Mouse (Mus musculus): ENCODE results near the gene Slc34a3. TPM values are rescaled to one million over a fixed set of nuclear protein-coding genes. Genes with fewer than 3 reads are reported as not detected.
A peak's percentile ranks its signal among the peaks of the same experiment; 100 is the strongest.
"Not testable (repeated sequence)": the region's sequence is repeated elsewhere in the genome, so short reads cannot be mapped to it uniquely, and the experiment has no call there.

Gene Slc34a3
- polyA plus RNA-seq, 1 experiment: 0.92 TPM

GRCm38 (mm10) chr2:25261870-25262269 is 27.7 kb upstream of the Slc34a3 start:
- H3K4me1 ChIP-seq (ENCODE audit: control insufficient read depth, insufficient read depth, low read length): peaks cover 3% of the 10 kb centered on the region; the same call in 1 of the 2 replicates
- WGBS: 31% methylated on average over 12 of the region's 12 CpGs

GRCm38 (mm10) chr2:25258887-25259286 is 24.7 kb upstream of the Slc34a3 start:
- H3K4me1 ChIP-seq (ENCODE audit: control insufficient read depth, insufficient read depth, low read length): no peaks in the 10 kb centered on the region; the same call in none of the 2 replicates
- peak; percentile 45; the same call in 1 of the 2 replicates for TF ChIP-seq CTCF (IDR thresholded peaks at IDR 0.05; ENCODE audit: borderline replicate concordance, insufficient read depth, low read depth, low read length)
- TF ChIP-seq POLR2A (IDR thresholded peaks at IDR 0.05; ENCODE audit: borderline replicate concordance, insufficient read depth, low read length): no peak
- H3K27ac ChIP-seq (ENCODE audit: insufficient read depth, low read length): no peak overlapping the region
- no peaks in the 10 kb centered on the region for H3K27me3 ChIP-seq (ENCODE audit: control insufficient read depth, insufficient read depth, low read length)
- H3K4me3 ChIP-seq (replicated peaks; ENCODE audit: insufficient read depth, low read depth, low read length): no peak overlapping the region
- no peak for DNase-seq
- 65% methylated on average over 2 of the region's 2 CpGs for WGBS

More at GRCm38 (mm10) chr2:25261870-25262269, 27.7 kb upstream of the Slc34a3 start:
- peak in 1 of 2 experiments; percentile 39 for DNase-seq
- Histone ChIP-seq H3K27me3 (ENCODE audit: control insufficient read depth, insufficient read depth, low read length) (no peaks in the 10 kb centered on the region), H3K4me3 (replicated peaks; ENCODE audit: insufficient read depth, low read depth, low read length) (peak overlapping the region; percentile 60), H3K27ac (ENCODE audit: insufficient read depth, low read length) (peak overlapping the region; percentile 59)
- no peak for TF ChIP-seq CTCF (IDR thresholded peaks at IDR 0.05; ENCODE audit: borderline replicate concordance, insufficient read depth, low read depth, low read length)
- no peak for TF ChIP-seq POLR2A (IDR thresholded peaks at IDR 0.05; ENCODE audit: borderline replicate concordance, insufficient read depth, low read length)

- DNase-seq; H3K4me3 ChIP-seq (replicated peaks; ENCODE audit: insufficient read depth, low read depth, low read length); H3K4me1 ChIP-seq (ENCODE audit: control insufficient read depth, insufficient read depth, low read length); H3K27ac ChIP-seq (ENCODE audit: insufficient read depth, low read length); H3K27me3 ChIP-seq (ENCODE audit: control insufficient read depth, insufficient read depth, low read length): not testable (repeated sequence)
- 88% methylated on average over 5 of the region's 5 CpGs for WGBS
These were observed 23.1 kb upstream of the Slc34a3 start for GRCm38 (mm10) chr2:25257250-25257649.

GRCm38 (mm10) chr2:25256443-25257109 is 22.4 kb upstream of the Slc34a3 start:
- H3K27ac ChIP-seq (ENCODE audit: insufficient read depth, low read length); H3K4me1 ChIP-seq (ENCODE audit: control insufficient read depth, insufficient read depth, low read length); H3K27me3 ChIP-seq (ENCODE audit: control insufficient read depth, insufficient read depth, low read length): not testable (repeated sequence)
- peak in 1 of 2 experiments; percentile 59 for DNase-seq
- 39% methylated on average over 12 of the region's 12 CpGs for WGBS
- TF ChIP-seq CTCF (IDR thresholded peaks at IDR 0.05; ENCODE audit: borderline replicate concordance, insufficient read depth, low read depth, low read length): peak; percentile 28; the same call in 1 of the 2 replicates
- H3K4me3 ChIP-seq (replicated peaks; ENCODE audit: insufficient read depth, low read depth, low read length): peak overlapping the region; percentile 71

- peak; percentile 87 to 91 for DNase-seq
- peak within 1 kb of the TSS; percentile 74 for H3K27ac ChIP-seq (ENCODE audit: insufficient read depth, low read length)
- WGBS: under 1% methylated on average over 39 of the region's 39 CpGs
- peak within 1 kb of the TSS; percentile 71 for H3K4me3 ChIP-seq (replicated peaks; ENCODE audit: insufficient read depth, low read depth, low read length)
- H3K4me1 ChIP-seq (ENCODE audit: control insufficient read depth, insufficient read depth, low read length): no peaks in the 10 kb centered on the region; the same call in none of the 2 replicates
- peak; percentile 66; the same call in 1 of the 2 replicates for TF ChIP-seq POLR2A (IDR thresholded peaks at IDR 0.05; ENCODE audit: borderline replicate concordance, insufficient read depth, low read length)
- no peak for TF ChIP-seq CTCF (IDR thresholded peaks at IDR 0.05; ENCODE audit: borderline replicate concordance, insufficient read depth, low read depth, low read length)
- no peaks in the 10 kb centered on the region for H3K27me3 ChIP-seq (ENCODE audit: control insufficient read depth, insufficient read depth, low read length)
These were observed 21.2 kb upstream of the Slc34a3 start, which contains the start of gene Tmem203 for GRCm38 (mm10) chr2:25255284-25255779. Gene Tmem203 (plus strand): TSS chr2:25255439.

GRCm38 (mm10) chr2:25252331-25252730 is 18.2 kb upstream of the Slc34a3 start:
- Histone ChIP-seq H3K4me1 (ENCODE audit: control insufficient read depth, insufficient read depth, low read length) (no peaks in the 10 kb centered on the region; the same call in none of the 2 replicates), H3K27ac (ENCODE audit: insufficient read depth, low read length) (no peak overlapping the region), H3K4me3 (replicated peaks; ENCODE audit: insufficient read depth, low read depth, low read length) (no peak overlapping the region), H3K27me3 (ENCODE audit: control insufficient read depth, insufficient read depth, low read length) (no peaks in the 10 kb centered on the region)
- TF ChIP-seq CTCF (IDR thresholded peaks at IDR 0.05; ENCODE audit: borderline replicate concordance, insufficient read depth, low read depth, low read length) (peak; percentile 45; the same call in 1 of the 2 replicates), POLR2A (IDR thresholded peaks at IDR 0.05; ENCODE audit: borderline replicate concordance, insufficient read depth, low read length) (no peak)
- no peak for DNase-seq
- WGBS: 83% methylated on average over 1 of the region's 1 CpGs

- TF ChIP-seq CTCF (IDR thresholded peaks at IDR 0.05; ENCODE audit: borderline replicate concordance, insufficient read depth, low read depth, low read length) (no peak), POLR2A (IDR thresholded peaks at IDR 0.05; ENCODE audit: borderline replicate concordance, insufficient read depth, low read length) (no peak)
- peak within 1 kb of the TSS; percentile 62 for H3K27ac ChIP-seq (ENCODE audit: insufficient read depth, low read length)
- H3K4me3 ChIP-seq (replicated peaks; ENCODE audit: insufficient read depth, low read depth, low read length): no peak within 1 kb of the TSS
- no peaks in the 10 kb centered on the region for H3K27me3 ChIP-seq (ENCODE audit: control insufficient read depth, insufficient read depth, low read length)
- WGBS: 48% methylated on average over 10 of the region's 10 CpGs
- DNase-seq: peak; percentile 45 to 65
- H3K4me1 ChIP-seq (ENCODE audit: control insufficient read depth, insufficient read depth, low read length): peaks cover 40% of the 10 kb centered on the region
These were observed 12.3 kb upstream of the Slc34a3 start, which contains the start of gene AL732309.1 for GRCm38 (mm10) chr2:25246183-25247072. Gene AL732309.1 (minus strand): TSS chr2:25246863.
